Mouse (Mus musculus): ENCODE data around the gene Mthfd2.

The Mthfd2 gene

DNA sequence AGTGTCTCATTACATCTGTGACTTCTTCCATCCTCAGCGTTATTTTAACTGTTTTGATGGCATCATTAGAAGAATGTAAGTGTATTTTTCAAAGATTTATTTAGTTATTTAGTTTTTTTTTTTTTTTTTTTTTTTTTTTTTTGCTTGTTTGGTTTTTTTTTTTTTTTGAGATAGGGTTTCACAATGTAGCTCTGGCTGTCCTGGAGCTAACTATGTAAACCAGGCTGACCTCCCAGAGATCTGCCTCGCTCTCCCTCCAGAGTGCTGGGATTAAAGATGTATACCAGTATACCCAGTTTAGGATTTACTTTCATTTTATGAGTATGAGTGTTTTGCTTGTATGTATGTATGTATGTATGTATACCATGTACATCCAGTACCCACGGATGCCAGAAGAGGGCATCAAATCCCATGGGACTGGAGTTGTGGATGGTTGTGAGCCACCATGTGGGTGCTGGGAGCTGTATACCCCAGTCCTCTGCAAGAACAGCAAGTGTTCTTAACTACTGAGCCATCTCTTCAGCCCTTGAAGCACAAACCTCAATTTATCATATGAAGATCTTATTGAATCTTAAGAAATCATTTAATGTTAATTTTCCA, 2.0 kb upstream of the Mthfd2 start:
- DNase-seq: no peak

DNA sequence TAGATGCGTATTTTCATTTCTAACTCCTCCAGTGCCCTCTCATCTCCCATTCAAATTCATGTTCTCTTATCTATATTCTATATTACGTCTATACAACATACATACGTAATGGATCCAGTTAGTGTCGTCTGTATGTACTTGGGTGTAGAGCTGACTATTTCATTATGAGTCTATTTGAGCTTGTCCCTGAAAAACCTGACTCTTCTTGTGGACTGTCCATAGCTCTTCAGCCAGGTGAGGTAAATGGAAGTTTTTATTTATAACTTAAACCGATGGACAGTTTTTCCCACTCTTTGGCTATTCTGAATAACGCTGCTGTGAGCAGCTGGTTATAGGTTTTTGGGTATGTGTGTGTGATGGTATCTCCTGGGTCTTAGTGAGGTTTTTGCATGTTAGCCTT, 1.1 kb upstream of the Mthfd2 start:
- DNase-seq: no peak

DNA sequence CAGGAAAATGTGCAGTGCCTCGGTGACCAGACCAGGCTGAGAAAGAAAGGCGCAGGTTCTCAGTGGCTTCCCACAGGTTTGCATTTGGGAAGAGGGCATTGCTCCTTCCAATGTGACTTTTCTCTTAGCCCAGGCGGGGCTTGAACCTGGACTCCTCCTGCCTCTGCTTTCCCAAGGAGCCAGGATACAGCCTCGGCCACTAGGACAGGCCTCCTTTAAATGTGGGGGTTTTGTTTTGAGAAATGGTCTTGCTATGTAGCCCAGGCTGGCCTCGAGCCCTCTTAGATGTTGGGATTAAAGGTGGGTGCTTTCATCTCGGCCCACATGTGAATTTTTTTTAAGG, 657 bp upstream of the Mthfd2 start:
- DNase-seq: no peak

- DNase-seq: no peak
Measured at GRCm38 (mm10) chr6:83323652-83324419, 1.9 kb downstream of the Mthfd2 start.

- DNase-seq: no peak
Measured at GRCm38 (mm10) chr6:83322794-83323193, 2.9 kb downstream of the Mthfd2 start.

DNA sequence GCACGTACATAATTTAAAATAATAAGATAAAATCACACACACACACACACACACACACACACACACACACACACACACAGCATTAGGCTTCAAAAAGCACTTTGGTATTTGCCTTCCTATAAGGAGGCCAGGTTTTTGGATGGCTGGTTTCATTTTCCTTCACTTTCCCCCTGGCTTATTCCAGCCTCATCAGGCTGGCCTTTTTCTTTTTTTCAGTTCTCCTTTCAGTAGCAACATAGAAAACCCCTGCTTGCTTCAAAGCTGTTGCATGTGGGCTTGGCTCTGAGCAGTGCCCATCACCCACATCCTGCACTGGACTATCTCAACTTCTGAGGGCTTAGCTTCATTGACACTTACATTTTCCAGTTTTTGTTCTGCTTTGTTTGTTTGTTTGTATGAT, 3.8 kb downstream of the Mthfd2 start:
- no peak for DNase-seq

DNA sequence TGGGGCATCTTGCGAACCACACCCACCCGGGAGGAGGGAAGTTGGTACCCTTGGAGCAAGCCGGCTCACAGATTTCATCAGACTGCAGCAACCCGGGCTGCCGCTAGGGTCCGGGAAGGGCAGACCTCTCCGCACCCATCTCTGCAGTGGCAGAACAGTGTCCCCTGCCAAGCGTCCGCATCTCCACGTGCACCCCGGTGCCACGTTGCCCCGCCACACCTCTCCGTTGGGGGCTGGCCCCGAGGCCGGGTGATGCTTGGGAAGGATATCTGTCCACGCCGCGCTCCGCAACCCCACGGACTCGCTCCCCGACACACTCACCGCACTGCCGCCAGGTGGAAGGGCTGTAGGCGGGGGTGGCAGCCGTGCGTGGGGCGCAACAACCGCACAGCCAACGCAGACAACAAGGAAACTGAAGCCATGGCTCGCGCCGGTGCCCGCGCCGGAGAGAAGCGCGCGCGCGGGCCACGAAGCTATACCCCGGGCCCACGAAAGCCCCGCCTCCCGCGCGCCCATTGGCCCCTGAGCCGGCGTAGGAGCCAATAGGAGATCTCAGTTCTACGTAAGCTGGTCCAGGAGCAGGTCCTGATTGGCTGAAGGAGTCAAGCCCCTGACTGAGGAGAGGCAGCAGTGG, 8.5 kb downstream of the Mthfd2 start:
- peak; percentile 95 for DNase-seq

DNA sequence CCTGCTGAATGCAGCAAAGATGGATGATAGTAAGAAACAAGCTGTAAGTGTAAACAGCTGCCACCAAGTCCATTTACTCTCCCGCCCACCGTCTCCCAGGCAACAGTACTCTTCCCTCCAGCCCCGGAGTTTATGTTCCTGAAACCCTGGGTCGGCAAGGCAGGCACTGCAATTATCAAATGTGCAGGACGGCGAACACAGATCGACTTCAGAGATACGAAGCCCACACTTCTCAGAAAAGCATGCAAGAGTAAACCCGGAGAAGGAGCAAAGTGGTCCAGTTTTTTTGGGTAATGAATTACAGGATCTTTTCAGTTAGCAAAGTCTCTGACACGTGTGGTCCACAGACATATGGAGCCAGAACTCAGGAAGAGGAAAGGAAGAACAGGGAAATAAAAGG, 9.7 kb downstream of the Mthfd2 start:
- peak; percentile 28 for DNase-seq

DNA sequence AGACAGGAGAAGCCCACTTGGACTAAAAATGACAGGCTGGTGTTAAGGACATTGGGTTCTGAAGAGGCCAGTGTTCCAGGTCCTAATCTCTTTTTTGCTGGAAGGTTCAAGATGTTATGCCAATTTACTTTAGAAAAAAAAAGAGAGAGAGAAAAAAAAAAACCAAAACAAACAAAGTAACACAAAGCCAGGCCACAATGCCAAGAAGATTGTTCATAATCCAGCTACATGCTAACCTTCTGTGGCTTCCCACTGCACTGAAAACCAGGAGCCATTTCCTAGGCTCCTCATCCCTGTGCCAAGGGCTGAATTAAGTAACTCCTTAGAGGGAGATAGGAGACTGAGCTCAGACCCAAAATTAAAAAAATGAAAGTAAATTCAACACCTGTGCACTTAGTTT, 10.4 kb downstream of the Mthfd2 start:
- DNase-seq: no peak

DNA sequence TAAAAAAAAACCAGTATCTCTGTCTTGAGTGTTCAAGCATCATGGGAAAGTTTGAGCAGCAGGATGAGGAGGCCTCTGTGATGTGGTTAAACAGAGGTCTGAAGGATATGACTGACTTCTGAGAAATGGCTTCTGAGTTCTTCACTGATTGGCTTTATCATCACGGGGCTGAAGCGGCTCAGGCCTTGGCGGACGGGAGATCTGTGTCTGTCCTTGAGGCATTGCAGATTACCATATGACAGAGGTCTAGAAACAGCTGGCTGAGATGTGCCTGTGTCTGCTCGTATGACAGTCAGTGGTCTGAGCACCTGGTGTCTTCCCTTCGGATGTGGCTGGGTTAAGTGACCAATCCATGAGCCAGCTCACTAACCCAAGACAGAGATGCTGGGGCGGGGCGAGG, 13.2 kb downstream of the Mthfd2 start:
- no peak for DNase-seq

- no peak for DNase-seq
Measured at GRCm38 (mm10) chr6:83312021-83312420, 13.7 kb downstream of the Mthfd2 start.

- DNase-seq: no peak
Measured at GRCm38 (mm10) chr6:83311206-83311605, 14.5 kb downstream of the Mthfd2 start.

GRCm38 (mm10) chr6:83309017-83309416, 16.7 kb downstream of the Mthfd2 start:
- DNase-seq: no peak

DNA sequence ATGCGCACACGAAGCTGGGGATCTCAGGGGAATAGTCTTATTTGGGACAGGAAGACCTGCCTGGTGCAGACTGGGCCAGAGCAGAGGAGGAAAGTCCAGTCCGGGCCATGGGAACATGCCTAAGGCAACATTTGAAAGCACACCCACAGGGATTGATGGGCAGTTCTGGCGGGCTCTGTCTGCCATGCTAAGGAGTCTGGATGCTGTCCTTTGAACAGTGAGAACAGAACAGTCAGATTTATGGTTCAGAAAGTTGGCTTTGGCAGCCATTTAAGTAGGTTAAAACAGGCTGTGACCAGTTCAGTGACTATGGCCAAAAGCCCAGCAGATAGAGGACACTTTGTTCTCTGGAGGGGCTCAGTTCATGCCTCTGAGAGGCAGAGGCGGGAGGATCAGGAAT, 23.4 kb downstream of the Mthfd2 start:
- no peak for DNase-seq

- no peak for DNase-seq
Measured at GRCm38 (mm10) chr6:83301294-83301693, 24.4 kb downstream of the Mthfd2 start.

GRCm38 (mm10) chr6:83300447-83301229, 25.1 kb downstream of the Mthfd2 start:
- no peak for DNase-seq

GRCm38 (mm10) chr6:83280256-83280955, 45.3 kb downstream of the Mthfd2 start:
- DNase-seq: peak; percentile 25

DNA sequence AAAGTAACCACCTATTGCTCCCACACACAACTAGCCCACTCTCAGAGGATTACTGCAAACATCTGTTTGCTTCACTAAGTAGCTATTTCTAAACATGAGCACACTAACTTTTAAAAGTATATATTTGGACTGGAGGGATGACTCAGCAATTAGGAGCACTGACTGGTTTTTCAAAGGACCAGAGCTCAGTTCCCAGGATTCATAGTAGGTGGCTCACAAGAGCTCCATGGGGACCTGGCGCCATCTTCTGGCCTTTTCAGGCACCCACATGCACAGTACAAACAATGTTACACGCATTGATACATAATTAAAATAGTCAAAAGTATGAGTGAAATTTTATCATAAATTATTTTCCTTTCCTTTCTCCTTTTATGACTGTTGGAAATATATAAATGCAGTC, 46.8 kb downstream of the Mthfd2 start:
- peak; percentile 55 for DNase-seq

GRCm38 (mm10) chr6:83277151-83277550, 48.6 kb downstream of the Mthfd2 start:
- no peak for DNase-seq

GRCm38 (mm10) chr6:83273733-83274132, 52.0 kb downstream of the Mthfd2 start:
- DNase-seq: no peak

GRCm38 (mm10) chr6:83268144-83269010, 57.3 kb downstream of the Mthfd2 start:
- peak; percentile 93 for DNase-seq

DNA sequence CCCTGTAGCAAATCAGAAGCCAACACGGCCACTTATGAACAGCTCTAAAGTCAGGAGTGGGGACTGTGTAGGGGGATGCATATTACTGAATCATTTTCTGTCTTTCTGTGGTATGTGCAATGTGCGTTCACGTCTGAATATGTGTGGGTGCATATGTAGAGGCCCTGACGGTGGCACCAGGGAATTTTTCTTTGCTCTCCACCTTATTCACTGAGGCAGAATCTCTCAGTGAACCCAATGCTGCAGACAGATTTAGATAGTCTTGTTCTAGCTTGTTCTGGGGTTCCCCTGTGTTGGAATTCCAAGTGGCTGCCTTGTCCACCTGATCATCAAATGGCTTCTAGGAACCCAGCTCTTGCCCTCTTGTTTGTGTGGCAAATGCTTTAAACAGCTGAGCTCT, 58.1 kb downstream of the Mthfd2 start:
- no peak for DNase-seq
